Mouse (Mus musculus): Measurements from ENCODE around the gene Pif1. TPM values are rescaled to one million over a fixed set of nuclear protein-coding genes. Genes with fewer than 3 reads are reported as not detected.

The Pif1 gene
- total RNA-seq, 4 experiments from 2014 or later, result 0.06 to 0.49 (median 0.22) TPM; not detected in 1

DNA sequence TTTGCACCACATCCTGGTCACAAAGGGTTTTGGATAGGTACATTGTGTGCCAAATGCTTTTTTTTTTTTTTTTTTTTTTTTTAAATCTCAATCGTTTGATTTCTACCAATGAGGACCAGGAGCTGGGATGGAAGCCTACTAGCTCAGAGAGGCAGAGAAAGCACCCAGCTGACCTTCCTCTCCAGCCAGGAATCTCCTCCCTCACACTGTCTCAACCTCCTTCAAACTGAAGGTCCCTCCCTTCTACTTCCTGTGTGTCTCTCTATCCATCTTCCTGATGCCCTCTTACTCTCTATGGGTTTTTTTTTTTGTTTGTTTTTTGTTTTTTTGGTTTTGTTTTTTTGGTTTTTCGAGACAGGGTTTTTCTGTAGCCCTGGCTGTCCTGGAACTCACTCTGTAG lies 14.0 kb downstream of the Pif1 start:
- DNase-seq, result no peak

DNA sequence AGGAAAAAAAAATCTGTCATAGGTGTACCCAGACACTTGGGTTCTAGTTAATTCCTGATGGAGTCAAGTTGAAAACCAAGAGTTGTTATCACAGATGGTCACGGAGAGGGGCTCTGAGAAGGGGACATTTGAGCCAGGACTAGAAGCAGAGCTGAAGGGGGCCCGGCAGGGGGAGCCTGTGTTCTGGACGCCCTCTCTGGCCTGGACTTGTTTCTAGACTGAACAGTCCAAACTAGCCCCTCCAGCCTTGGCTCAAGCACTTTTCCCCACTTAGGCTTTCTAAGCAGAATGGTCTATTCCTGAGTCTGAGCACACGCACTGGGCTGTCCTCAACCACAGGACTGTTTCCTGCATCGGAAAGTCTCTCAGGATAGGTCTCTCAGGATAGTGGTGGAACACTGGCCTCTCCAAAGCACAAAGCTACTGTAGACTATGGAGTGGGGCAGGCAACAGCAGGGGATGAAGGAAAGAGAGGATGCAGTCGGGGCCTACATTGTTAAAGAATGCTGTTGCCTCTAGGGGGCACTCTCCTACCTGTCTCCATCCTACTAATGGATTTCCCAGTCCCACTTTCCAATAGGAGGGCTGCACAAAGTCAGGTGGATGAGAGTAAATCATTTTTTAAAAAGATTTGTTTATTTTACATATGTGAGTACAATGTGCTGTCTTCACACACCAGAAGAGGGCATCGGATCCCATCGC lies 16.6 kb downstream of the Pif1 start:
- no peak for DNase-seq

DNA sequence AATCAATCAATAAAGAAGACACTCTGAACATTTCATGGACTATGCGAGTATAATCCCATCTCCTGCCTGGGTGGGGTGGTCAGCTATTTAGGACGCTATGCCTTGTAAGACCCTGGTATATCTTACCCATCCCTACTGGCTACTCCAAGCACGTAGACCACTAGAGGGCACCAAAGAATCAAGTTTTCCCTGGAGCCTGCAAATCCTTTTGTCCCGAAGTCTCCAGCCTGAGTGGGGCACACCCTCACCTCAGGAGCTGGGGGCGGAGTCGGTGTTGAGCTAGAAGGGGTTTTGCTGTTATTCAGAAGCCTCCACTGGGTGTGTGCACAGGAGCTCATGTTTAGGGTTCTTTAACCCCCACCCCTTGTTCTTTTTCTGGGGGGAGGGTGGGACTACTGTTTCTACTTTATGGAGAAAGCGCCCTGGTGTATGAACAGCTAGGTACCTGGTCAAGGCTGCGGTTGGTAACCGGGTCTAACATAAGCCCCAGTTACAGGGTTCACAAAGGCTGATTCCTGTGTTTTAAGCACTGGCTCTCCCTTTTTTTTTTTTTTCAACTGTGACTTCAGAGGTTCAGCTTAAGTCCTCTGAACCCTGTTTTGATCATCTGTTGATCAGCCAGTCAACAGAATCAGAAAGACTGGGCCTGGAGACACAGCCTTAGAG lies 18.6 kb downstream of the Pif1 start:
- DNase-seq, result peak; percentile 54

DNA sequence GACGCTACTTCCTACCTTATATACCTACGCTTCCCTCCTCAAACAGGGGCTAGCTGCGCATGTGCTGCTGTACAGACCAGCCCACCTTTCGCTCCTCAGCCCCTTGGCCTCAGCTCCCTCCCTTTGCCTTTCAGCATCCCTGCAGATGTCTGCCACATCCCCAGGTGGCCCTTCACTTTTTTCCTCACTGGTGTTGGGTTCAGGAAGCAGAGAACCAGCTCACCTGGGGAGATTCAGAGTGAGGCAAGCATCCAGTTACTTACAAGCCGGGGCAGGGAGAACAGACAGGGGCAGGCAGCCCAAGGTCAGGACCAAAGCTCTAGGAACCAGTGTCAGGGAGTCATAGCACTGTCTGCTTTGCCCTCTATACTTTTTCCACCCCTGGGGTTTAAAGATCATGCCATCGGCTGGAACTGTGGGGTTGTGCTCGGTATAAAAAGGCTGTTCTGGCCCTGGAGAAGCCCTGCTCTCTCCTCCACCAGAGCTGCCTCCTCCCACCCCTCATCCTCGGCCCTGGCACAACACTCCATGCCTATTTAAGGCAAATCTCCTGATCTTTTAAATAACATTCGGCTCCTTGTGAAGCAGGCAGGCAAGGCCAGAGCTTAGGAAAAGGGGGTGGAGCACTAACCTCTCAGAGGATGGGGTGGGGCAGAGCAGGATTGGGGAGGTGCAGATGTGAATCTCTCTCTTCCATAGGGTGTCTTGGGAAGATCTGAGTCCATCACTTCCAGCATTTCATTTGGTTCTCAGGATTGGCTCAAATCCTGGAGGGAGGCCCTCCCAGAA lies 19.6 kb downstream of the Pif1 start:
- DNase-seq, result peak; percentile 25

DNA sequence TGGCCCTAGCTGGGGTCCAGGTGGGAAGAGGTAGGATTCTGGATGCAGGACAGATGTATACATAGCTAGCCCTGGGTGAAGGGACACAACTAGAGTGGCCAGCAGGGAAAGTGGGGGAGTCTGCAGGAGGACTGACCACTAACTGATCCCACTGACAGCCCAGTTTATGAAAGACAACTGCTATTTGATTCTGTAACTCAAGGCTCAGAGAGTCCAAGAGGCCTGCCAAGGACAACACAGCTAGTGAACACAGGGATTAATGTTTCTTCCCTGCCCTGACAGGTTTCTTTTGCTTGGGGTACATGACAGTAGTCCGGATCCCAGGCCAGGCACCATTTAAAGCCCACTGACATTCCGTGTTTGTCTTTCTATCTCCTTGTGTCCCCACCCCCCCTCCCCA lies 20.2 kb downstream of the Pif1 start:
- no peak for DNase-seq

DNA sequence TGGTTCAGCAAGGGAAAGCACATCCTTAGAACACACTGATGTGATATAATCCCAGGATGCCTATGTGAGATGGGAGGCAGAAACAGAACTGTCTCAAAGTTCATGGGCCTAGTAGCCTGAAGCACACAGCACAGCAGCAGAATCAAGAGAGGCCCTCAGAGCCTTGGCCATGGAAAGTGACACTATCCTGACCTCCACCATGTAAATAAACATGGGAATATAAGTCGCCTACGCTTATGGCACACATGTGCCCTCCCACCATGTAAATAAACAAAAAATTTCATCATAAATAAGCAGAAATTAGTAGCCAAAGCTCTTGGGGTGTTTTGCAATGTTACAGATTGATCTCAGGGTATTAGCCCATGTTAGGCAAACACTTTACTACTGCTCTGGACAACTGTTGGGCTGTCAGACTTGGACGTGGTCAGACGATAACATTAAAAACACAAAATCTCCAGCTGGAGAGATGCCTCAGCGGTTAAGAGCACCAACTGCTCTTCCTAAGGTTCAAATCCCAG lies 25.1 kb downstream of the Pif1 start:
- no peak for DNase-seq

DNA sequence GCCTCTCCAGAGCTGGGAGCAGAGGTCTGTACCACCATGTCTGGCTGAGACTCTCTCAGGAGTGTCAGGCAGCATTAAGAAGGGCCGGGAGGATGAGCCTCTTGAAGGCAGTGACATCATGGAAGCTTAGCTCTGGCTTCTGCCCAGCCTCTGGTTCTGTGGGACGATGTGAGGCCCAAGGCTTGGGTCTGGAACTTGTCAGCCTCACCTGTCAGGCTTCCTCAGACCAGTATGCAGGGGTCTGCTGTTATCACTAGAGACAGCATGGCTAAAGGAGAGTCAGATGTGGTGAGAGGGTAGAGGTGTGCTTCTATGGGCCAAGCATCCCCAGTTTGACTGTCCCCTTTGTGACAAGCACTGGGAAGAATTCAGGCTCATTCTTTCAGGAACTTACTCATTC lies 26.1 kb downstream of the Pif1 start:
- DNase-seq, result no peak

DNA sequence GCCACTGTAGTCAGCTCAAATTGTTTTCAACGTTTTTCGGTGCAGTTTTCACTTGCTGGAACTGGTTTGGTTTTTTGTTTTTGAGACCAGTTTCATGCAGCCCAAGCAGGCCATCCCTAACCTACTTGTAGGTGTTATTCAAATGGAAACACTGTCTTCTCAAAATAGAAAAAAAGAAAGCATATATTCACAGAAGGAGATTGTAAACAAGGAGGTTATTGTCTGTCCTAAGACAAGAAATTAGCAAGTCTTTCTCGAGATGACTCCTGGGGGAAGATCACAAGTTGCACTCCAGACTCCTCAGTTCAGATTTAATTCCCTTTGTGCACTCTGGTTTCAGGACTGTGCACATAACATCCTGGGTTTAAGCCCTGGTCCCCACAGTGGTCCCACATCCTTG lies 32.4 kb downstream of the Pif1 start:
- DNase-seq, result no peak

DNA sequence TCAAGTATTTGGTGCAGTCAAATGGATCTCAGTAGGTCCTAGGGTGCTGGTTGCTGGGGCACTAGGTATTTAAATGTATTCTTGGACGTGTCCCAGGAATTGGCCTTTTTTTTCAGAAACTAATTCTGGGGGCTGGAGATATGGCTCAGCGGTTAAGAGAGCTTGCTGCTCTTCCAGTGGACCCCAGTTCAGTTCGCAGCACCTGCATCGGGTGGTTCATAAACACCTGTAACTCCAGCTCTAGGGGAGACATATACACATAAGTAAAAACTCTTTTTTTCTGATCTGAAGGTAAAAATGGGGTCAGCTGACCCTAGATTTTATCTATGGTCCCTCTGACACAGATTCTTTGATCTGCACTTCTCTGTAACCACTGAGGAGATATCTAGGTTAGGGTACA lies 34.2 kb downstream of the Pif1 start:
- DNase-seq, result no peak

DNA sequence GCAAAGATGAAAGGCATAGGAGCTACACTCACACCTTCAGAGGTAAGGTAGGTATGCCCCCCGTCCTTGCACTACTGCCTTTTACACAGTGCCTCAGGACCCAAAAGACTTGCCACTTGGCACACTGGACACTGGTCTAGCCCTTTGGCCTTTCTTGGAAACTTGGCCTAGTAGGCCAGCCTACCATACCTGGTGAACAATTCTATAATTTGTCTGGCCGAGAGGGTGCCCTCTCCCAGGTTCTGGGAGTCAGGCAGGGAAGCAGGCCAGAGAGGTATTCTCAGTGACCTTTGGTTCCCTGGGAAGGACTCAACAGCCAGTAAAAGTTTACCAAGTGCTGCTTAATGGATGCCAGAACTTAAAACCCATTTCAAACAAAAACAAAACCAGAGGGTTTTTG lies 34.7 kb downstream of the Pif1 start:
- DNase-seq, result no peak

DNA sequence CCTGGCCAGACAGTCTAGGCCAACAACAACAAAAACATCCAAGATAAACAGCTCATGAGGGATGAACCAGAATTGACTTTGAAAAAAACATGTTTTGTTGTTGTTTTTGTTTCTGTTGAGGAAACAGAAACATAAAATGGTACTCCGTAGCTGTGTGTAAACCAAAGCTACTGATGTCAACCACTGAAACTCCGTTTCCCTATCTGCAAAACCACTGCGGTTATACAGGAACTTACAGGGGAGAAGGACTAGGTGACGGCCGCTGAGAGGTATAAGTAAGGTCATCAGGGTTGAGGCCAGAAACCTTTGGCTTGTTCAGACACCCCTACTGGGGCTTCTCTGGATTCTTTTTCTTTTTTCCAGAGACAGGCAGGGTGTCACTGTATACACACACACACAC lies 35.9 kb downstream of the Pif1 start:
- DNase-seq, result no peak

DNA sequence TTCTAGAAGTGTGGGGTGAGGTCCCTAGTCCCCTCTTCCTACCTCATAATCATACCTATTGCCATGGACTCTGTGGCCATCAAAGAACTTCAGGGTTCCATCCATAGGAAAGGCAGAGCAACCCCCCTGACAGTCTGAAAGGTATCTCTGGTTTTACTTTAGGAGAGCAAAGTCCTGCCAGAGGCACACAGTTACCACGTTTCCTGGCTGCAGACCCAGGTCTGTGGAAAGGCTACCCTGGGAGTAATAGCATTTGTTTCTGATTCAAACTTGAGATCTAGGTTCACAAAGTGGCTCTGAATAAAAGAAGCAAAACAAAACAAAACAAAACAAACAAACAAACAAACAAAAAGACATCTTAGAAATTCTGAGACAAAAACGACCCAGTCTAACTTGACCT lies 37.3 kb downstream of the Pif1 start:
- DNase-seq, result no peak

DNA sequence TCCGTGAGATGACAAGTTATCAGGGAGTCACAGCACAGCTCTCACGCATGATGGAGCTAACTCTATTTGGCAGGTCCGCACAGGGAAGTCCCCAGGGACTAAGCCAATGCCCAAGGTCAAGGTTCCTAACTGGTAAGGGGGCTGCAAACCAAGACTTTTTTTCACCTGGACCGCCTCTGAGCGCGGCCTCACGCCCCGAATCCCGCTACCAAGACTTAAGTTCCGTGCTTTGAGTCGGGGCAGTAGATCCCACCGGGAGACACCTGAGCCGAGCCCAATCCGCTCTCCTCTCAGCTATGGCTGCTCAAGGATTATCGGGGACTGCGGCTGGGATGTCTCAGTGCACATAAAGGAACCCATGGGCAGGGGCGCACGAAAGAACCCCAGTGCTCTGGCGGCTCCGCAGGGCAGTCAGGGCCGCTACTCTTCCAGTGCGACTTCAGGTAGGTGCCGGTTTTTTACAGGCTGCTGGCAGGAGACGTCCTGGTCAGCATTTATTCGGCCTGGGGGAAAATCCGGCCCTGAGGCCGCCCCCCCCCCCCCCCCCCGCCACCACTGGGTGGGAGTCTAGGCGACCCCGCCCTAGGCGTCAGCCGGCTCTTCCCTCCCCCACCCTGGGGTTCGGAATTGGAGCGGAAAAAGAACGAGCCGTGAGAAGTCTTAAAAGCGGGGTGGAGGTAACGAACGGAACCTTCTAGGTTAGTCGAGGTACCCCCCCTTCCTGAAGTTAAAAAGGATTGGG lies 42.2 kb downstream of the Pif1 start, which contains the start of gene Rbpms2:
Gene Rbpms2, plus strand, starts transcription at position 624 of the 742 bp plus-strand sequence.
- DNase-seq, result no peak

DNA sequence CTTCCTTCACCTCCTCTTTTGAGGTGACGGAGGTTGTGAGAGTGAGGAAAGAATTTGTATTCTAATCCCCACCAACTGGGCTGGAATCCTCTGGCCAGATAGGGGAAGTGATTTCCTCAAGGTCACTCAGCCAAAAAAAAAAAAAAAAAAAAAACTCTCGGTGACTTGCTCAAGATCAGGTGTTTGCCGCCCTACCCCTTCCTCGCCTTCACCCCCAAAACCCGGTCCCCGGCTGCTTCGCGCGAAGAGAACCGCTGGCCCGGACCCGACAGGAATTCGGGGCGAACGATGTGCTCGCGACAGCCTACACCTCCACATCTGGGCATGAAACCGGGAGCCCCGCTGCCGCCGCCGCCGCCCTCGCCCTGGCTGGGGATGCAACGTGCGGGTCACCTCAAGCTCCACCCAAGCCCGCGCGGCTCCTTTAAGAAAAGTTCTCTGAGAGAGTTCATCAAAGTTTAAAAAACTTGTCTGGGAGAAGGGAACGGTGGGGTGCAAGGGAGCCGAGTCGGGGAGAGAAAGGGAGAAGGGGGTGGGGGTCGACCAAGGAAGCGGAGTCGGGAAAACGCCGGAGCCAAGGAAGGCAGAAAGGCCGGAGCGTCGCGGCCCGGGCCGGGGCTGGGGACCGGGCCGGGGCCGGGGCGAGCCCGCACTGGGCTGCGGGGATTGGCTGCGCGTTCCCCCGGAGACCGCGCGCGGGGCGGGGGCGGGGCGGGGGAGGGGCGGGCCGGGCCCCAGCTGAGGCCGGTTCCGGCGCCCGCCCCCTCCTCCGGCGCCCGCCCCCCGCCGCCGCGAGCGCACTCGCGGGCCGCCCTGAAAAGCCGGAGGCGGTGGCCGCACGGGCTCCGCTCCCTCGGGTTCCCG lies 43.0 kb downstream of the Pif1 start:
- peak; percentile 61 for DNase-seq

DNA sequence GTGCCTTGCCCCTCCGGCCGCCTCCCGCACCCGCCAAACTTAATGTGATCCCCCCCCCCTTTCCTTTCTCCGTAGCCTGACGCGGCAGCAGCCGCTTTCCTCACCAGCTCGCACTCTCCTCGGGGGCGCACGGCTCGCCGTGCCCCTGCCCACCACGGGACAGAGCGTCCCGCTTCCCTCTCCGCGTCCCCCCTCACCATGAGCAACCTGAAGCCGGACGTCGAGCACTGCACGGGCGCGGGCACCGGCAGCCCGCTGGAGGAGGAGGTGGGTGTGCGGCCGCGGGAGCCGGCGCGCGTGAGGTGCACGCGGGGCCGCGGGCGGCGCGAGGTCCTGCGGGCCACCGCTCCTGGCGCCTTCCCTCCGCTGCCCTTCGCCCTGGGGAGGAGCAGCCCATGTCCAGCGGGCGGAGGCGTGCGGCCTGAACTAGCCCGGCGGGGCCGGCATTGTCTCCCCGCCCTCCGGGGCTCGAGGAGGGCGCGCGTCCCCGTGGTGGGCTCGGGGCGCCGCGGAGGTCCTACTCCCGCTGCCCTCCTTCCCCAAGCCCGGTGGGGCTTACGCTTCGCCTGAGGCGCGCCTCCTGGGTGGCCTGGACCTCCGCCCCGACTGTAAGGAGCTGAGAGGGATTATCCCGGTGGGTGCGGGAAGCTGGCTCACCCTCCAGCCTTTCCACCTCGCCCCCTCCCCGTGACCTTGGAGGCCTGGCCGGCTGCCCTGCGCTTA lies 43.8 kb downstream of the Pif1 start:
- DNase-seq, result no peak

DNA sequence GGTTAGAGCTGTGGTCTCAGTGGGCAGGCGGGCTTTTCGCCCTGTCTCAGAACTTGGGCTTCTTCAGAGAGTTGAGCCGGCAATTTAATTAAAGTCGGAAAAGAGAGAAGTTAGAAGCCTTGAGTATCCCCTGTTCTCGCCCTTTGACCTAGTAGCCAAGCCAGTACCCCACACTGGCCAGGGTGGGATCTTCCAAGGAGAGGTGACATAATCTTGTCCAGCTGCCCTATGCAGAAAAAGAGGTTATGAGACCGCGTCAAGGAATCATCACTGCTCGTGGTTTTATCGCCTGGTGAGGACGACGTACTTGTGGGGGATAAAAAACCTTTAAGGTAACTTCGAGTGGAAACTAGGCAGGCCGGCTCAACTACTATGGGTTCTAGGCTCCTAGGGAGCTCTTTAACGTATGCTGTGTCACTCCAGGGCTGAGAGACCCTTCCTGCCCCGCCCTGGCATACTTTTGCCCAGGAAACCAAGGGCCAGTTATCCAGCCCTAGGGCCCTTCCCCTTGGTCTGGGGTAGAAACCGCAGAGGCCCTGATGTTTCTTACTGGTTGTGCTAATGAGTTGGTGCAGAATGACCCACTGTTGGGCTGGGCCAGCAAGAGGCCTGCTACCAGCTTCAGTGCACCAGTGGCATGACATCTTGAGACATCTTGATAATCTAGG lies 44.5 kb downstream of the Pif1 start:
- no peak for DNase-seq

DNA sequence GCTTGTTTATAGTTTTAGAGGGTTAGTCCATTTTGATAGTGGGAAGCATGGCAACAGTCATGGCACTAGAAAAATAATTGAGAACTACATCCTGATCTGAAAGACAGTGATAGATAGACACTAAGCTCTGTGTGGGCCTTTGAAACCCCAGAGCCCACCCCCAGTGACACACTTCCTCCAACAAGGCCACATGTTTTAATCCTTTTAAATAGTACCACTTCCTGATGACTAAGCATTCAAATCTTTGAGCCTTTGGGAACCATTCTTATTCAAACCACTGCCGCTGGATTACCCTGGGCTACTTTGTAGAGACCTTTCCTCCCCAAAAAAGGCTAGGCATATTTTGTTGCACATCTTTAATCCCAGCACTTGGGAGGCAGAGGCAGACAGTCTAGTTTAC lies 48.8 kb downstream of the Pif1 start:
- DNase-seq, result no peak

DNA sequence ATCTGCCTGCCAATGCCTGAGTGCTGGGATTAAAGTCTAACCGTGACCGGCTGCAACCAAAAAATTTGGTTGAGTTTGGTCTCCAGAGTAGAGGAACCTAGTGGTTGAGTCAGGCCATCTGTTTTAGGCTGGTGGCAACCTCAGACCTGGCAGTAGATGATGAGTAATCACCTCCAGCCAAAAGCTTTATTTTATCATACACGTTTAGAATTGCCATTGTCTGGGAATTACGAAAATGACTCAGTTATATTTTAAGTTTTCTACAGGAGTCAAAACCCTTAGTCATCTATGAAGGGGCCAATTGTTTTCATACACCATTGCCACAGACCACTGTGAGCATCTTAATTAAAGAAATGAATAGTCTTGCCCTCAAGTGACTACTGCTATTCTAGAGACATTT lies 50.0 kb downstream of the Pif1 start:
- no peak for DNase-seq

DNA sequence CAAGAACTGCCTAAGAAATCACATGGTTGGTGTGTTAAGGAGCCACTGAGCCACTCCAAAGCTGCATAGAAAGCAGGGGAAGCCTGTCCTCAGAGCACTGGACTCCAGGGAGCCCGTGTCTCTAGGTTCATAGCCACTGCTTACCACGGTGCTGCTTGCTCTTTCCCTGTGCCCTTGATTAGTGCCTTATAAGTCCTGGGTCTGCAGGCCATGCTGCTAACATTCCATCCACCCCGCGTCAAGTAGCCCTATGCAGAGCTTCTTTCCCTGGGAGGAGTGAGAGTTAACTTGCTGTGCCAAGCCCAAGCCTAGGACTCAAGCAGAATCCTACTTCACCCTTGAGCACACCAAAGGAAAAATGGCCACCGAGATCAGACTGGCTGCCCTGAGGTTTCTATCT lies 52.1 kb downstream of the Pif1 start:
- no peak for DNase-seq

DNA sequence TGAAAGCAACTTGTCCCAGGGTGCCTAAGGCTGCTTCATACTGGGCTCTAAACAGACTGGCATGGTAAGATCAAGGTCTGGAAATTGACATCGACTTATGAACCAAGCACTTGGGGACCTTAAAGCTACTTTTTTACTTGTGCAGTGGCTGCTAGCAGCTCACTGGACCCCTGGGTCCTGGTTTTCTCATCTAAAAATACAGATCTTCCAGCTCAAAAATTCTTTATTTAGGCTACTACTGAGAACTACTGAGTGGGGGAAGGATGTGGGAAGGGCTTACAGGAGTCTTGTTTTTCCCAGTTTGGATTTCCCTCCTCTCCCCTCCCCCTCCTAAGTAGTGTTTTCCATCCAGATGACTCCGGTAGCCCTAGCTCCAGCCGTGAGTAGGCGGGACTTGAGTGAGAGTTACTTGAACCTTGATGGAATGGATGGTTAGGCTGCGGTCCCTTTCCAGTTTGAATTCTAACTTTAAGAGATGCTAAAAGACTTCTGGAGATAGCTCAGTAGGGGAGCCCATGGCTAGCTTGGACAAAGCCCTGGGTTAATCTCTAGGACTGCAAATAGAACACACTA lies 54.0 kb downstream of the Pif1 start:
- no peak for DNase-seq

All from adrenal gland, adult 8-10 months (tissue).